Comparison of ENCODE assay signal across 15 mouse cellular contexts in the genomic region with DNA sequence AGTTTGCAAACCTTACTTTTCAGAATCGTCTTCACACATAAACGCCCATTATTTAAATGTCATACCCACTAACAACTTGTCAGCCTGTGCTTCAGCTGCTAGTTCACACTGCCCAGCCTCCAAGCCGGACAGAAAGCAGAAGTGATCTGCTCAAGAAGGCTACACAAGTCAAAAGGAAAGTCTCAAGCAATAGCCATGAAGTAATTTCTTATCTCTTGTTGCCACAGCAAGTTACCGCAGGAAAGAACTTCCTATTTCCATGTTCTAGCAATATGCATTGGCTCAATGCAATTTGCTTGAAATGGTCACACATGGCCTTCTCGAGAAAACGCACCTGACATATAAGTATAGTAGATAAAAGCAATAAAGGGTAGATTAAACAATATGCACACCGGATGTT. TPM values are rescaled to one million over a fixed set of nuclear protein-coding genes. Genes with fewer than 3 reads are reported as not detected.
DNase-seq lines count a peak whose midpoint lies in the region; ATAC-seq and TF ChIP-seq lines count a peak whose summit lies in the region.
"Had no signal": no experiment of that assay in that cellular context is flagged by ENCODE, and none has a peak within 500 bp of the region (broad histone marks: within the 10 kb centered on the region; RNA-seq: fewer than 3 reads in every experiment).

No protein-coding gene starts in this region.

- no peak for ATAC-seq in liver, embryonic 11.5 days (replicated peaks; ENCODE audit: low FRiP score)
- ATAC-seq in liver, embryonic 15.5 days (ENCODE audit: insufficient read depth), result no peak
- ATAC-seq in monocyte, adult 5-6 weeks (replicated peaks; ENCODE audit: insufficient number of reproducible peaks, low FRiP score, low TSS enrichment, poor library complexity, severe bottlenecking), result peak; percentile 85
- no peak for ATAC-seq in erythroblast, adult 5-6 weeks (replicated peaks; ENCODE audit: low FRiP score, poor library complexity, severe bottlenecking)
- ATAC-seq: forebrain, embryonic 14.5 days; Patski had no signal

- WGBS in liver, adult 2 months, result 86% methylated on average over 7 of the region's 7 CpGs
- WGBS in liver, embryonic 11.5 days, result 53% methylated on average over 7 of the region's 7 CpGs
- 10% methylated on average over 7 of the region's 7 CpGs for WGBS in liver, embryonic 15.5 days (ENCODE audit: insufficient replicate concordance)
- 90% methylated on average over 7 of the region's 7 CpGs for WGBS in cerebellum, adult 2 months

- no peaks in the 10 kb centered on the region for H3K27me3 ChIP-seq in liver, adult 2 months (ENCODE audit: control insufficient read depth, insufficient read depth, low read length)
- H3K27me3 ChIP-seq in liver, embryonic 11.5 days (replicated peaks; ENCODE audit: control insufficient read depth, insufficient read depth, low read length), result no peaks in the 10 kb centered on the region
- H3K27me3 ChIP-seq in CH12.LX (replicated peaks), result no peaks in the 10 kb centered on the region
- no peaks in the 10 kb centered on the region for H3K27me3 ChIP-seq in liver, embryonic 15.5 days
- no peaks in the 10 kb centered on the region for H3K27me3 ChIP-seq in cerebellum, adult 2 months (ENCODE audit: control insufficient read depth, insufficient read depth, low read length)
- H3K27me3 ChIP-seq: Patski had no signal

- H3K4me2 ChIP-seq in liver, embryonic 11.5 days, result no peak overlapping the region
- peak overlapping the region; percentile 61 for H3K4me2 ChIP-seq in CH12.LX (ENCODE audit: insufficient read depth, low read depth, poor library complexity, severe bottlenecking)
- no peak overlapping the region for H3K4me2 ChIP-seq in liver, embryonic 15.5 days
- H3K4me2 ChIP-seq: hindbrain, embryonic 14.5 days had no signal

- in situ Hi-C loops in CH12.LX (cut with MboI; ENCODE audit: low pct_ligation_motif_present, low pct_unique_long_range_greater_than_20kb, low sequenced_read_pairs), result loop anchor here (5.0 to 25.0 kb wide), 2 partner anchors 41 to 1251 kb away; a partner anchor contains a TSS

- H3K4me1 ChIP-seq in liver, adult 2 months (ENCODE audit: control insufficient read depth, insufficient read depth, low read length), result no peaks in the 10 kb centered on the region
- no peaks in the 10 kb centered on the region for H3K4me1 ChIP-seq in liver, embryonic 11.5 days (replicated peaks; ENCODE audit: control insufficient read depth, insufficient read depth, low read length)
- H3K4me1 ChIP-seq in CH12.LX (ENCODE audit: control insufficient read depth in 1 of 2, insufficient read depth in 2 of 2), result peaks cover 26 to 66% of the 10 kb centered on the region in 2 experiments
- no peaks in the 10 kb centered on the region for H3K4me1 ChIP-seq in liver, embryonic 15.5 days (replicated peaks)
- H3K4me1 ChIP-seq in cerebellum, adult 2 months (ENCODE audit: control insufficient read depth, insufficient read depth, low read length), result peaks cover 3% of the 10 kb centered on the region; the same call in 1 of the 2 replicates

- no peak for TF ChIP-seq CTCF in liver, adult 2 months (IDR thresholded peaks at IDR 0.05; ENCODE audit: low read depth, low read length)
- TF ChIP-seq CTCF in CH12.LX (conservative IDR thresholded peaks at IDR 0.05 in 1 of 2, IDR thresholded peaks at IDR 0.05 in 1 of 2; ENCODE audit: low read depth in 2 of 2, low read length in 2 of 2), result no peak
- TF ChIP-seq CTCF in cerebellum, adult 2 months (IDR thresholded peaks at IDR 0.05; ENCODE audit: borderline replicate concordance, insufficient read depth, low read depth, low read length), result no peak

- peak; percentile 100 for TF ChIP-seq EP300 in CH12.LX (IDR thresholded peaks at IDR 0.05; ENCODE audit: low read length)

- no peaks in the 10 kb centered on the region for H3K9me3 ChIP-seq in liver, embryonic 11.5 days (ENCODE audit: control insufficient read depth, low read length)
- H3K9me3 ChIP-seq in CH12.LX (replicated peaks; ENCODE audit: low read length), result no peaks in the 10 kb centered on the region
- no peaks in the 10 kb centered on the region for H3K9me3 ChIP-seq in liver, embryonic 15.5 days (replicated peaks)

- H3K79me2 ChIP-seq in liver, adult 2 months (ENCODE audit: control insufficient read depth, insufficient read depth, low read length), result no peaks in the 10 kb centered on the region
- no peaks in the 10 kb centered on the region for H3K79me2 ChIP-seq in CH12.LX (replicated peaks; ENCODE audit: control insufficient read depth, extremely low read depth, insufficient read depth, poor library complexity, severe bottlenecking)

- H3K4me3 ChIP-seq in liver, adult 2 months (ENCODE audit: insufficient read depth, low read depth, low read length), result no peak overlapping the region
- H3K4me3 ChIP-seq in liver, embryonic 11.5 days (ENCODE audit: low read depth, low read length), result no peak overlapping the region
- peak overlapping the region in 1 of 3 experiments; percentile 42 for H3K4me3 ChIP-seq in CH12.LX (replicated peaks in 1 of 3; ENCODE audit: low read depth in 2 of 3, low read length in 2 of 3, poor library complexity in 1 of 3)
- H3K4me3 ChIP-seq in liver, embryonic 15.5 days (replicated peaks), result 0 out of 2 replicates have a peak overlapping the region, but pooled peaks have one; percentile 21
- H3K4me3 ChIP-seq in cerebellum, adult 2 months (replicated peaks; ENCODE audit: insufficient read depth, low read depth, low read length), result no peak overlapping the region

- TF ChIP-seq POLR2A in liver, adult 2 months (IDR thresholded peaks at IDR 0.05; ENCODE audit: extremely low read depth, insufficient read depth, low read length), result no peak
- TF ChIP-seq POLR2A in CH12.LX (IDR thresholded peaks at IDR 0.05; ENCODE audit: low read depth, low read length), result 0 out of 2 replicates have a peak, but pooled peaks have one; percentile 24
- TF ChIP-seq POLR2A in cerebellum, adult 2 months (IDR thresholded peaks at IDR 0.05; ENCODE audit: borderline replicate concordance, insufficient read depth, low read length), result no peak

- no peak overlapping the region for H3K27ac ChIP-seq in liver, adult 2 months (replicated peaks; ENCODE audit: insufficient read depth, low read depth, low read length)
- no peak overlapping the region for H3K27ac ChIP-seq in liver, embryonic 11.5 days (ENCODE audit: low read depth, low read length)
- peak overlapping the region; percentile 52 for H3K27ac ChIP-seq in CH12.LX (ENCODE audit: insufficient read depth, low read depth)
- no peak overlapping the region for H3K27ac ChIP-seq in liver, embryonic 15.5 days (replicated peaks)
- no peak overlapping the region for H3K27ac ChIP-seq in cerebellum, adult 2 months (ENCODE audit: insufficient read depth, low read length)
- H3K27ac ChIP-seq: hindbrain, embryonic 14.5 days had no signal

- no peaks in the 10 kb centered on the region for H3K36me3 ChIP-seq in liver, adult 2 months (ENCODE audit: control insufficient read depth, insufficient read depth, low read length)
- H3K36me3 ChIP-seq in liver, embryonic 11.5 days (ENCODE audit: control insufficient read depth, insufficient read depth, low read length), result no peaks in the 10 kb centered on the region
- no peaks in the 10 kb centered on the region for H3K36me3 ChIP-seq in CH12.LX (replicated peaks in 1 of 2; ENCODE audit: control insufficient read depth in 1 of 2, insufficient read depth in 1 of 2, low read length in 1 of 2)
- H3K36me3 ChIP-seq in liver, embryonic 15.5 days (replicated peaks), result no peaks in the 10 kb centered on the region

- dilution Hi-C loops in CH12.LX (cut with MboI; ENCODE audit: extremely low pct_ligation_motif_present, extremely low pct_unique_long_range_greater_than_20kb, low sequenced_read_pairs), result no loop called here

- DNase-seq in liver, adult 2 months (ENCODE audit: extremely low read depth, low read depth, low spot score), result peak; percentile 33
- no peak for DNase-seq in liver, embryonic 11.5 days (ENCODE audit: low spot score)
- peak; percentile 93 for DNase-seq in CH12.LX (ENCODE audit: extremely low read depth)
- no peak for DNase-seq in thymus, postnatal 36 days
- DNase-seq in cerebellum, adult 2 months, result no peak
- DNase-seq: cerebellum, postnatal 25 days; gastrocnemius, postnatal 25 days; thymus, postnatal 14 days had no signal

- H3K9ac ChIP-seq in liver, adult 2 months (ENCODE audit: low read depth, low read length), result no peak overlapping the region
- no peak overlapping the region for H3K9ac ChIP-seq in liver, embryonic 11.5 days (ENCODE audit: low read depth, low read length)
- H3K9ac ChIP-seq in CH12.LX (ENCODE audit: insufficient read depth, low read depth), result 0 out of 2 replicates have a peak overlapping the region, but pooled peaks have one; percentile 15
- H3K9ac ChIP-seq in liver, embryonic 15.5 days, result no peak overlapping the region
- H3K9ac ChIP-seq: hindbrain, embryonic 14.5 days had no signal

- peak; percentile 13; the same call in 1 of the 2 replicates for TF ChIP-seq RAD21 in CH12.LX (IDR thresholded peaks at IDR 0.05; ENCODE audit: low read depth, low read length)

TF ChIP-seq in CH12.LX, 34 proteins besides CTCF, POLR2A, EP300 and RAD21 (continues in another document):
- TF ChIP-seq MYC (IDR thresholded peaks at IDR 0.05; ENCODE audit: low read depth, low read length), result peak; percentile 86; the same call in 1 of the 2 replicates
- TF ChIP-seq ZMIZ1 (IDR thresholded peaks at IDR 0.05; ENCODE audit: low read depth, low read length), result no peak
- TF ChIP-seq GABPA (IDR thresholded peaks at IDR 0.05; ENCODE audit: insufficient replicate concordance, low read depth, low read length), result no peak
- TF ChIP-seq CHD2 (IDR thresholded peaks at IDR 0.05; ENCODE audit: low read length), result peak; percentile 93
- TF ChIP-seq ELF1 (IDR thresholded peaks at IDR 0.05; ENCODE audit: low read depth, low read length), result peak; percentile 57; the same call in 1 of the 2 replicates
- TF ChIP-seq USF1 (IDR thresholded peaks at IDR 0.05; ENCODE audit: low read depth, low read length), result no peak
- TF ChIP-seq MAZ (IDR thresholded peaks at IDR 0.05; ENCODE audit: low read depth, low read length), result 0 out of 2 replicates have a peak, but pooled peaks have one; percentile 46
- 0 out of 2 replicates have a peak, but pooled peaks have one; percentile 36 for TF ChIP-seq TBP (conservative IDR thresholded peaks at IDR 0.05; ENCODE audit: low read depth, low read length)
- no peak for TF ChIP-seq ZC3H11A (IDR thresholded peaks at IDR 0.05; ENCODE audit: low read depth, low read length)

RNA-seq across cellular contexts. Expression of a gene that starts 10.7 kb away (rescaled TPM):
- 0.18 and 0.20 TPM in 2 replicates for total RNA-seq in liver, adult 2 months (2014; rRNA removed)
- polyA plus RNA-seq in liver, adult 2 months (2012; rRNA removed), result 0.04 and 0.07 TPM in 2 replicates
- polyA plus RNA-seq in liver, embryonic 11.5 days (2014; fragmentation: Nextera tagmentation; extraction: Ambion mirVana), result 0.47 and 0.53 TPM in 2 replicates
- total RNA-seq in CH12.LX (2012; rRNA removed) (1.7 and 3.0 TPM in 2 replicates), CH12.LX (2014; rRNA removed) (6.8 and 9.1 TPM in 2 replicates)
- polyA plus RNA-seq in CH12.LX (2012; ENCODE audit: insufficient read length, low read depth), result 4.1 and 5.0 TPM in 2 replicates
- polyA plus RNA-seq in liver, embryonic 15.5 days (2015; fragmentation: Nextera tagmentation; extraction: Ambion mirVana), result 0.78 and 1.1 TPM in 2 replicates
- total RNA-seq in monocyte, adult 5-6 weeks (2017), result 20.3 to 56.6 TPM (median 30.0 TPM) in 3 replicates
- polyA plus RNA-seq in cerebellum, adult 2 months (2012; rRNA removed), result 22.5 and 28.0 TPM in 2 replicates
- 9.4 and 21.9 TPM in 2 replicates for total RNA-seq in erythroblast, adult 5-6 weeks (2015; ENCODE audit: low replicate concordance)
- 6.0 and 7.1 TPM in 2 replicates for total RNA-seq in erythroblast, adult 5-6 weeks (2017; ENCODE audit: low replicate concordance)
- polyA plus RNA-seq: heart, embryonic 14.5 days; Patski had no signal

Comparison
In these comparisons a context has a peak if more than half of its experiments do, and no peak if none do; other contexts are left out.
1. DNase-seq: peak in liver, adult 2 months (single experiment) and CH12.LX (single experiment); none in liver, embryonic 11.5 days (single experiment), thymus, postnatal 36 days (0 of 2) and cerebellum, adult 2 months (0 of 2).